Mouse (Mus musculus): Measurements from ENCODE around the gene Dlx4. TPM values are rescaled to one million over a fixed set of nuclear protein-coding genes. Genes with fewer than 3 reads are reported as not detected.

The Dlx4 gene
- total RNA-seq (2014; fragmentation: Nextera tagmentation) (not detected in 2 replicates), total RNA-seq (2017) (not detected in 2 replicates)

- no peak for ATAC-seq (replicated peaks; ENCODE audit: low FRiP score, low TSS enrichment, poor library complexity, severe bottlenecking)
Observed at GRCm38 (mm10) chr11:95145851-95146403, at the start of gene Dlx4. Gene Dlx4, minus strand, starts transcription at chr11:95146263.

- no peak for ATAC-seq (replicated peaks; ENCODE audit: low FRiP score, low TSS enrichment, poor library complexity, severe bottlenecking)
Observed at GRCm38 (mm10) chr11:95189863-95190262, 43.8 kb upstream of the Dlx4 start.

- no peak for ATAC-seq (replicated peaks; ENCODE audit: low FRiP score, low TSS enrichment, poor library complexity, severe bottlenecking)
Observed at GRCm38 (mm10) chr11:95186826-95187225, 40.8 kb upstream of the Dlx4 start.

GRCm38 (mm10) chr11:95185700-95186099 lies 39.6 kb upstream of the Dlx4 start:
- no peak for ATAC-seq (replicated peaks; ENCODE audit: low FRiP score, low TSS enrichment, poor library complexity, severe bottlenecking)

GRCm38 (mm10) chr11:95184561-95184960 lies 38.5 kb upstream of the Dlx4 start:
- ATAC-seq (replicated peaks; ENCODE audit: low FRiP score, low TSS enrichment, poor library complexity, severe bottlenecking) = no peak

GRCm38 (mm10) chr11:95179311-95179710 lies 33.2 kb upstream of the Dlx4 start:
- ATAC-seq (replicated peaks; ENCODE audit: low FRiP score, low TSS enrichment, poor library complexity, severe bottlenecking) = no peak

- ATAC-seq (replicated peaks; ENCODE audit: low FRiP score, low TSS enrichment, poor library complexity, severe bottlenecking) = no peak
Observed at GRCm38 (mm10) chr11:95165857-95166256, 19.8 kb upstream of the Dlx4 start.

- no peak for ATAC-seq (replicated peaks; ENCODE audit: low FRiP score, low TSS enrichment, poor library complexity, severe bottlenecking)
Observed at GRCm38 (mm10) chr11:95161708-95162107, 15.6 kb upstream of the Dlx4 start.

GRCm38 (mm10) chr11:95160693-95161092 lies 14.6 kb upstream of the Dlx4 start:
- ATAC-seq (replicated peaks; ENCODE audit: low FRiP score, low TSS enrichment, poor library complexity, severe bottlenecking) = no peak

GRCm38 (mm10) chr11:95159763-95160371 lies 13.8 kb upstream of the Dlx4 start:
- ATAC-seq (replicated peaks; ENCODE audit: low FRiP score, low TSS enrichment, poor library complexity, severe bottlenecking) = no peak

GRCm38 (mm10) chr11:95157872-95158271 lies 11.8 kb upstream of the Dlx4 start:
- no peak for ATAC-seq (replicated peaks; ENCODE audit: low FRiP score, low TSS enrichment, poor library complexity, severe bottlenecking)

GRCm38 (mm10) chr11:95157356-95157755 lies 11.3 kb upstream of the Dlx4 start:
- no peak for ATAC-seq (replicated peaks; ENCODE audit: low FRiP score, low TSS enrichment, poor library complexity, severe bottlenecking)

GRCm38 (mm10) chr11:95155511-95155910 lies 9.4 kb upstream of the Dlx4 start:
- no peak for ATAC-seq (replicated peaks; ENCODE audit: low FRiP score, low TSS enrichment, poor library complexity, severe bottlenecking)

GRCm38 (mm10) chr11:95153681-95154080 lies 7.6 kb upstream of the Dlx4 start:
- no peak for ATAC-seq (replicated peaks; ENCODE audit: low FRiP score, low TSS enrichment, poor library complexity, severe bottlenecking)

- ATAC-seq (replicated peaks; ENCODE audit: low FRiP score, low TSS enrichment, poor library complexity, severe bottlenecking) = no peak
Observed at GRCm38 (mm10) chr11:95153116-95153515, 7.1 kb upstream of the Dlx4 start.

- ATAC-seq (replicated peaks; ENCODE audit: low FRiP score, low TSS enrichment, poor library complexity, severe bottlenecking) = no peak
Observed at GRCm38 (mm10) chr11:95150269-95151049, 4.4 kb upstream of the Dlx4 start.

GRCm38 (mm10) chr11:95149462-95150268 lies 3.6 kb upstream of the Dlx4 start:
- ATAC-seq (replicated peaks; ENCODE audit: low FRiP score, low TSS enrichment, poor library complexity, severe bottlenecking) = no peak

- no peak for ATAC-seq (replicated peaks; ENCODE audit: low FRiP score, low TSS enrichment, poor library complexity, severe bottlenecking)
Observed at GRCm38 (mm10) chr11:95148754-95149153, 2.7 kb upstream of the Dlx4 start.

- ATAC-seq (replicated peaks; ENCODE audit: low FRiP score, low TSS enrichment, poor library complexity, severe bottlenecking) = no peak
Observed at GRCm38 (mm10) chr11:95144946-95145483, 1.0 kb downstream of the Dlx4 start.
